Mouse (Mus musculus) liver, embryonic 12.5 days (tissue): ENCODE data around the gene Ap5s1. TPM values are rescaled to one million over a fixed set of nuclear protein-coding genes. Genes with fewer than 3 reads are reported as not detected.

Experiments used
- ATAC-seq: fragments of 200-750 bp; cut with Nextera tagmentation; 2 replicates; pipeline ENCODE4 v1.8.0; 2017; ENCODE audit warnings: moderate number of reproducible peaks, mild to moderate bottlenecking, moderate library complexity
- H3K27ac ChIP-seq: fragments of 300-500 bp; sonication (generic); 2 replicates; pipeline ENCODE4 v1.5.1; 2016; ENCODE audit warnings: mild to moderate bottlenecking
- H3K27me3 ChIP-seq: fragments of 300-500 bp; sonication (generic); replicated peaks from 2 replicates; pipeline ENCODE4 v1.6.1; 2016; ENCODE audit warnings: mild to moderate bottlenecking, moderate library complexity
- H3K36me3 ChIP-seq: fragments of 300-500 bp; sonication (generic); 2 replicates; pipeline ENCODE4 v1.6.1; 2016; ENCODE audit warnings: mild to moderate bottlenecking, moderate library complexity
- H3K4me1 ChIP-seq: fragments of 300-500 bp; sonication (generic); 2 replicates; pipeline ENCODE4 v1.6.1; 2016
- H3K4me2 ChIP-seq: fragments of 300-500 bp; sonication (generic); 2 replicates; pipeline ENCODE4 v1.6.1; 2016; ENCODE audit warnings: mild to moderate bottlenecking, moderate library complexity
- H3K4me3 ChIP-seq: fragments of 300-500 bp; sonication (generic); 2 replicates; pipeline ENCODE4 v1.5.1; 2016; ENCODE audit warnings: mild to moderate bottlenecking, moderate library complexity
- H3K9ac ChIP-seq: fragments of 300-500 bp; sonication (generic); 2 replicates; pipeline ENCODE4 v1.6.1; 2016; ENCODE audit warnings: mild to moderate bottlenecking, moderate library complexity
- H3K9me3 ChIP-seq: fragments of 300-500 bp; sonication (generic); replicated peaks from 2 replicates; pipeline ENCODE4 v1.6.1; 2016; ENCODE audit warnings: mild to moderate bottlenecking, moderate library complexity
- WGBS: fragments of 180-500 bp; shearing (Covaris S2); methylation state at CpG from one replicate; pipeline ENCODE4 v1.1.7; 2016; ENCODE audit not compliant: insufficient replicate concordance; 5-methylcytosine and 5-hydroxymethylcytosine counted together
- polyA plus RNA-seq: library from polyadenylated mRNA; unstranded; fragments of >200 nt; fragmentation: Nextera tagmentation; extraction: Ambion mirVana; gene quantifications from 2 replicates; pipeline ENCODE4 v1.2.1, GENCODE M21; 2016

The Ap5s1 gene
- polyA plus RNA-seq, result 16.4 and 17.0 TPM in 2 replicates

GRCm38 (mm10) chr2:131206778-131207177, at the start of gene Ap5s1:
Gene Ap5s1, plus strand, starts transcription at chr2:131207078.
- Histone ChIP-seq H3K27me3 (no peaks in the 10 kb centered on the region), H3K4me3 (peak within 1 kb of the TSS; percentile 5; the same call in 1 of the 2 replicates), H3K4me2 (peak within 1 kb of the TSS; percentile 59), H3K9ac (peak within 1 kb of the TSS; percentile 68), H3K36me3 (peaks cover 14% of the 10 kb centered on the region), H3K27ac (peak within 1 kb of the TSS; percentile 95), H3K9me3 (no peaks in the 10 kb centered on the region), H3K4me1 (peaks cover 89% of the 10 kb centered on the region)
- WGBS, result 75% methylated on average over 4 of the region's 4 CpGs
- ATAC-seq, result no peak

GRCm38 (mm10) chr2:131159491-131159910, 47.4 kb upstream of the Ap5s1 start:
- Histone ChIP-seq H3K4me2 (peak overlapping the region; percentile 87), H3K4me3 (peak overlapping the region; percentile 83), H3K27ac (peak overlapping the region; percentile 96), H3K9me3 (no peaks in the 10 kb centered on the region), H3K27me3 (no peaks in the 10 kb centered on the region), H3K4me1 (peaks cover 55% of the 10 kb centered on the region), H3K36me3 (peaks cover 35% of the 10 kb centered on the region), H3K9ac (peak overlapping the region; percentile 90)
- 0% methylated on average over 18 of the region's 18 CpGs for WGBS
- ATAC-seq, result peak; percentile 88

GRCm38 (mm10) chr2:131159938-131160581, 46.8 kb upstream of the Ap5s1 start, which contains the start of gene 1700037H04Rik:
Gene 1700037H04Rik, minus strand, starts transcription at chr2:131160081.
- H3K4me3 ChIP-seq, result peak within 1 kb of the TSS; percentile 83
- no peaks in the 10 kb centered on the region for H3K9me3 ChIP-seq
- peaks cover 30% of the 10 kb centered on the region for H3K36me3 ChIP-seq
- H3K27me3 ChIP-seq, result no peaks in the 10 kb centered on the region
- peak; percentile 92 for ATAC-seq
- H3K9ac ChIP-seq, result peak within 1 kb of the TSS; percentile 90
- H3K4me2 ChIP-seq, result peak within 1 kb of the TSS; percentile 92
- peak within 1 kb of the TSS; percentile 96 for H3K27ac ChIP-seq
- H3K4me1 ChIP-seq, result peaks cover 50% of the 10 kb centered on the region
- WGBS, result under 1% methylated on average over 54 of the region's 54 CpGs

DNA sequence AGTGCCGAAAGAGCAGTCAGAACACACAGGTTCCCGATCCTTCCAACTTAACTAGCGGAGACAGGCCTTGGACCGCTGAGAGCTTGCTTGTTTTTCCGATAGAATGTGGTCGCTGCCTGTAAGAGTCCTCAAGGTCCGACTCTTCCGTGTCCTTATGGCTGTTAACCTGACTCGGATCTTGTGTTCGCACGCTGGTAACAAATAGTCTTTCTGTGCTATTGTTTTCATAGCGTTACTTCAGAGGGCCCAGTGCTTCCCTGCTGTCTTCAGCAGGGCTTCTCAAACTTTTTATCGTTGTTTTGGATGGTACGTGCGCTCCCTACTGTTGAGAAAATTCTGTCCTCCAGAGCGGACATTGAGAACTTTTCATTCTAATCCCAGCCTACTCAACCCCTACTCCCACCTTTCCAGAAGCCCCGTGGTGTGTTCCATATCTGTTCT, 46.2 kb upstream of the Ap5s1 start:
- Histone ChIP-seq H3K9me3 (no peaks in the 10 kb centered on the region), H3K4me2 (peak overlapping the region; percentile 92), H3K9ac (peak overlapping the region; percentile 81), H3K36me3 (peaks cover 23% of the 10 kb centered on the region), H3K4me3 (peak overlapping the region; percentile 83), H3K27me3 (no peaks in the 10 kb centered on the region), H3K4me1 (peaks cover 43% of the 10 kb centered on the region), H3K27ac (peak overlapping the region; percentile 92)
- ATAC-seq, result no peak
- 3% methylated on average over 17 of the region's 17 CpGs for WGBS

DNA sequence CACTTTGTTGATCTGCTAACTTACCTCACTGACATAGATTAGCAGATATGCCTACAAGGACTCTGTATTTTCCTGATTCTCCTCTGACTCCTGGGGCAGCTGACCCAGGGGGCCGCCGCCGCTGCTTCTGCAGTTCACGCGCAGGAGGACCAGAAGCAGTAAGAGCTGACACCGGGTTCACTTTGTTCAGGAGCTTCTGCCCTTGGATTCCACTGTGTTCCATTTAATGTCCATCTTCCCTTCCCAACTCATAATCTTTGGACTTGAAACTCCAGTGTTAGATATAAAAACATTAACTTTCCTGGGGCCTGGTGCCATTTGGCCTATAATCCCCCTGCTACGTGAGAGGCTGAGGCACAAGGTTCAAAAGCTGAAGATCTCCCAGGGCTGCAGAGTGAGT, 43.0 kb upstream of the Ap5s1 start:
- ATAC-seq, result no peak
- H3K4me2 ChIP-seq, result no peak overlapping the region
- peaks cover 11% of the 10 kb centered on the region for H3K4me1 ChIP-seq
- no peak overlapping the region for H3K9ac ChIP-seq
- H3K9me3 ChIP-seq, result no peaks in the 10 kb centered on the region
- H3K27ac ChIP-seq, result no peak overlapping the region
- no peaks in the 10 kb centered on the region for H3K36me3 ChIP-seq
- 68% methylated on average over 7 of the region's 7 CpGs for WGBS
- peaks cover 21% of the 10 kb centered on the region for H3K27me3 ChIP-seq
- no peak overlapping the region for H3K4me3 ChIP-seq

GRCm38 (mm10) chr2:131166172-131166571, 40.7 kb upstream of the Ap5s1 start:
- Histone ChIP-seq H3K27me3 (peaks cover 43% of the 10 kb centered on the region), H3K4me3 (no peak overlapping the region), H3K9ac (no peak overlapping the region), H3K4me2 (no peak overlapping the region), H3K4me1 (peaks cover 5% of the 10 kb centered on the region), H3K36me3 (no peaks in the 10 kb centered on the region), H3K9me3 (no peaks in the 10 kb centered on the region), H3K27ac (no peak overlapping the region)
- 80% methylated on average over 2 of the region's 2 CpGs for WGBS
- ATAC-seq, result no peak

DNA sequence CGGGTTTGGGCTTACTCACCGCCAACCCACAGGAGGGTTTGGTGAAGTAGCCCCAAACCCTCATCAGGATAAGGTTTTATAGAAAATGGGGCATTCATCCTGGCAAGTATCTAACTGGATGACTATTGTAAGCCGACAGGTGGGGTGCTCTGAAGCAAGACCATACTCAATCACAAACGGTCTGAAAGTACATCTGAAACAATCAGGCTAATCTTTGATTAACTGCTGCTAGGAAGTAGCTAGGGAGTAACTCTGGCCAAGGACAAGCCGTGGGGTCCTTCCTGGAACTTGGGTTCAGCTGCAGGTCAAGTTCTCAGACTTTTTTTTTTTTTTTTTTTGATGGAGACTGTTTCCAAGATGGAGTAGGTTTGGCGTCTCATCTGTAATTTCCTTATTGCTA, 38.9 kb upstream of the Ap5s1 start:
- ATAC-seq, result no peak
- 60% methylated on average over 6 of the region's 6 CpGs for WGBS

GRCm38 (mm10) chr2:131168914-131169313, 38.0 kb upstream of the Ap5s1 start:
- Histone ChIP-seq H3K27ac (no peak overlapping the region), H3K4me3 (no peak overlapping the region), H3K9ac (no peak overlapping the region), H3K4me1 (peaks cover 23% of the 10 kb centered on the region), H3K36me3 (no peaks in the 10 kb centered on the region), H3K4me2 (no peak overlapping the region), H3K27me3 (peaks cover 71% of the 10 kb centered on the region), H3K9me3 (no peaks in the 10 kb centered on the region)
- no peak for ATAC-seq
- WGBS, result 64% methylated on average over 1 of the region's 1 CpGs

More for the DNA sequence above, 38.9 kb upstream of the Ap5s1 start:
- H3K27me3 ChIP-seq, result peaks cover 61% of the 10 kb centered on the region
- H3K9ac ChIP-seq, result no peak overlapping the region
- H3K9me3 ChIP-seq, result no peaks in the 10 kb centered on the region
- peaks cover 23% of the 10 kb centered on the region for H3K4me1 ChIP-seq
- no peak overlapping the region for H3K27ac ChIP-seq
- H3K4me3 ChIP-seq, result no peak overlapping the region
- H3K4me2 ChIP-seq, result no peak overlapping the region
- H3K36me3 ChIP-seq, result no peaks in the 10 kb centered on the region

DNA sequence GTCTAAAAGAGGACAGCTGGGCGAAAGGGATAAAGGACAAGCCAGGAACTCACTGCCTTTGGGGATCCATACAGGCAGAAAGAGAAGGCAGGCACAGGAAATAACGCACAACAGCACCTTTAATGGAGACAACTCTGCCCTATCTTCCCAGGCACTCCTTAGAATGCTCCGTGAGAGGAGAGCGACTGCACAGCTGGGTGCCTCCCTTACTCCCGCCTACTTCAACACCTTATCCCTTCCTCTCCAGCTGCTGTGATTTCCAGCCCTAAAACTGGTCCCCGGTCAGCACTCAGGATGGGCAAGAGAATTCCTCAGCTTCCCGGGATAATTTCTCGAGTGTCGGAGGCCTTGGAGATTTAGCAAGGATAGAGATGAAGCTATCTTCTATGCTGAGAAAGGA, 35.9 kb upstream of the Ap5s1 start:
- peaks cover 3% of the 10 kb centered on the region; the same call in 1 of the 2 replicates for H3K36me3 ChIP-seq
- H3K27me3 ChIP-seq, result peaks cover 75% of the 10 kb centered on the region
- no peak for ATAC-seq
- peaks cover 34% of the 10 kb centered on the region for H3K4me1 ChIP-seq
- no peaks in the 10 kb centered on the region for H3K9me3 ChIP-seq
- H3K27ac ChIP-seq, result no peak overlapping the region
- H3K9ac ChIP-seq, result no peak overlapping the region
- 14% methylated on average over 9 of the region's 9 CpGs for WGBS
- H3K4me3 ChIP-seq, result peak overlapping the region; percentile 32; the same call in 1 of the 2 replicates
- H3K4me2 ChIP-seq, result peak overlapping the region; percentile 57

DNA sequence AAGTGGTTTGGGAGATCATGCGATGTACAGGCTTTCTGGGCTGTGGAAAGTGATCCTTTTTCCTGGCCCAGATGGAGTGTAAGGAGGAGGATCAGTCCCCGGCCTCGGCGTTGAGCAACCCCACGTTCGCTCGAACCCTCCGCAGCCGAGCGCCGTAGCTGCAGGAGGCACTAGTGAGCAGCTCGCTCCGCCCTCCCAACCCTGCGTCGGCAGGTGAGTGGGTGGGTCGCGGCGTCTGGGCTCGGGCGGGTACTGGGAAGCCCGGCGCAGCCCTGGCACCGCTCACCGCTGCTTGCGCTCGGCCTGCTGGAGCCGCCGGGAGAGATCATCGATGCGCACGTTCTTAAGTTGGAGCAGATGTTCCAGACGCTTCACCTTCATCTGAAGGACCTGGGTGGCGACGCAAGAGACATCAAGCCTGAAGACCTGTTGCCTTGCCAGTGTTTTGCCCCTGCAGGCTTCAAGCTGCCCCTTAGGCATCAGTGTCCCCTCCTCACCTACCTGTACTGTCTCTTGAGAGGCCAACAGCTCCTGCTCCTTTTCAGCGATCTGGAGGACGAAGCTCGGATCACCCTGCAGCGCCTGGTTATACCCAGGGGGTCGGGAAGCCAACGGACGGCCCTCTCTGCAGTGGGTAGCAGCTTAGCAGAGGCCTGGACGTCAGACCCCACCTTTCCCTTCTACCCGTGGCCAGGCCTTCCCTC, 35.3 kb upstream of the Ap5s1 start:
- no peak overlapping the region for H3K9ac ChIP-seq
- no peaks in the 10 kb centered on the region for H3K9me3 ChIP-seq
- 5% methylated on average over 43 of the region's 43 CpGs for WGBS
- H3K4me3 ChIP-seq, result peak overlapping the region; percentile 32
- no peak for ATAC-seq
- H3K36me3 ChIP-seq, result peaks cover 9% of the 10 kb centered on the region; the same call in 1 of the 2 replicates
- H3K27me3 ChIP-seq, result peaks cover 70% of the 10 kb centered on the region
- no peak overlapping the region for H3K27ac ChIP-seq
- H3K4me1 ChIP-seq, result peaks cover 37% of the 10 kb centered on the region
- peak overlapping the region; percentile 57 for H3K4me2 ChIP-seq

DNA sequence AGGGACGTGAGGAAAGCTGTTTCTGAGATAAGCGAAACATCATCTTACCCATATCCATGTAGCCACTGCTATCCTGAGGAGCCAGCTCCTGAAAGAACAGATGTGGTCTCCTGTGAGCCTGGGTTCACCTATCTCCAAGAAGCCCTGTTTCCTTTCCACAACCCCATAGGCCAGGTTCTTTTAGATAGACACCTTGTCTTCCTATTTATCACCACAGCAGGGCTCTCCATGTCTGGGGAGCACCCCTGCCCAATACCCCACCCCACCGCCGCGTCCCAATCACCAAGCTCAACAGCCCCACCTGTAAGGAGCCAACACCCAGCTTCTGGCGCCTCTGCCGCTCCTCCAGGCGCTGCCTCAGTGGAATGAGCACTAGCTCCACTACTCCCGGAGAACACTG, 34.6 kb upstream of the Ap5s1 start:
- H3K27me3 ChIP-seq, result peaks cover 70% of the 10 kb centered on the region

GRCm38 (mm10) chr2:131174700-131175099, 32.2 kb upstream of the Ap5s1 start:
- peaks cover 67% of the 10 kb centered on the region for H3K4me1 ChIP-seq
- H3K27me3 ChIP-seq, result peaks cover 48% of the 10 kb centered on the region
- peaks cover 27% of the 10 kb centered on the region for H3K36me3 ChIP-seq
- peak overlapping the region; percentile 46 for H3K4me3 ChIP-seq
- no peak overlapping the region for H3K27ac ChIP-seq
- ATAC-seq, result peak; percentile 13; the same call in 1 of the 2 replicates
- WGBS, result 3% methylated on average over 11 of the region's 11 CpGs
- H3K9me3 ChIP-seq, result no peaks in the 10 kb centered on the region
- H3K9ac ChIP-seq, result 0 out of 2 replicates have a peak overlapping the region, but pooled peaks have one; percentile 3
- peak overlapping the region; percentile 72 for H3K4me2 ChIP-seq

More for the DNA sequence above, 34.6 kb upstream of the Ap5s1 start:
- Histone ChIP-seq H3K4me2 (no peak overlapping the region), H3K36me3 (peaks cover 16% of the 10 kb centered on the region), H3K9ac (no peak overlapping the region), H3K4me1 (peaks cover 45% of the 10 kb centered on the region), H3K4me3 (no peak overlapping the region), H3K27ac (no peak overlapping the region), H3K9me3 (no peaks in the 10 kb centered on the region)
- peak; percentile 50 for ATAC-seq
- 19% methylated on average over 9 of the region's 9 CpGs for WGBS
